Mouse (Mus musculus) intestine, embryonic 14.5 days (tissue): Measurements from ENCODE around the gene Inhbc. TPM values are rescaled to one million over a fixed set of nuclear protein-coding genes. Genes with fewer than 3 reads are reported as not detected.

Experiments used
- ATAC-seq: fragments of 200-750 bp; cut with Nextera tagmentation; replicated peaks from 2 replicates; pipeline ENCODE4 v1.8.0; 2017; ENCODE audit warnings: low read depth, moderate number of reproducible peaks, moderate TSS enrichment, moderate library complexity; ENCODE audit not compliant: low FRiP score, low TSS enrichment
- DNase-seq: peaks from one replicate; pipeline ENCODE4 v3.0.0-alpha.2; 2018; ENCODE audit warnings: low spot score
- H3K27ac ChIP-seq: fragments of 300-500 bp; sonication (generic); 2 replicates; pipeline ENCODE4 v1.5.1; 2014; ENCODE audit warnings: low read depth, mild to moderate bottlenecking, control low read depth
- H3K27me3 ChIP-seq: fragments of 300-500 bp; sonication (generic); replicated peaks from 2 replicates; pipeline ENCODE4 v1.6.1; 2014; ENCODE audit warnings: low read length, control low read depth; ENCODE audit not compliant: control insufficient read depth, insufficient read depth
- H3K36me3 ChIP-seq: fragments of 300-500 bp; sonication (generic); 2 replicates; pipeline ENCODE4 v1.6.1; 2014; ENCODE audit warnings: low read length, control low read depth; ENCODE audit not compliant: control insufficient read depth, insufficient read depth
- H3K4me1 ChIP-seq: fragments of 300-500 bp; sonication (generic); replicated peaks from 2 replicates; pipeline ENCODE4 v1.6.1; 2014; ENCODE audit warnings: low read length, control low read depth, mixed read lengths; ENCODE audit not compliant: control insufficient read depth, insufficient read depth
- H3K4me2 ChIP-seq: fragments of 300-500 bp; sonication (generic); 2 replicates; pipeline ENCODE4 v1.6.1; 2014; ENCODE audit warnings: low read length
- H3K4me3 ChIP-seq: fragments of 300-500 bp; sonication (generic); 2 replicates; pipeline ENCODE4 v1.5.1; 2014; ENCODE audit warnings: low read depth, low read length, control low read depth, mixed read lengths
- H3K9ac ChIP-seq: fragments of 300-500 bp; sonication (generic); 2 replicates; pipeline ENCODE4 v1.6.1; 2014; ENCODE audit warnings: mild to moderate bottlenecking, low read length
- H3K9me3 ChIP-seq: fragments of 300-500 bp; sonication (generic); 2 replicates; pipeline ENCODE4 v1.6.1; 2016; ENCODE audit warnings: low read length, control low read depth; ENCODE audit not compliant: control insufficient read depth
- WGBS: fragments of 180-500 bp; shearing (Covaris S2); extraction: QIAGEN DNeasy Blood & Tissue Kit; methylation state at CpG from one replicate; pipeline ENCODE4 v1.1.7; 2014; 5-methylcytosine and 5-hydroxymethylcytosine counted together
- polyA plus RNA-seq: library from polyadenylated mRNA; unstranded; fragments of >200 nt; fragmentation: Nextera tagmentation; extraction: Ambion mirVana; gene quantifications from 2 replicates; pipeline ENCODE4 v1.2.1, GENCODE M21; 2014

Inhbc gene
- polyA plus RNA-seq, 1 experiment from 2014 or later, result not detected

DNA sequence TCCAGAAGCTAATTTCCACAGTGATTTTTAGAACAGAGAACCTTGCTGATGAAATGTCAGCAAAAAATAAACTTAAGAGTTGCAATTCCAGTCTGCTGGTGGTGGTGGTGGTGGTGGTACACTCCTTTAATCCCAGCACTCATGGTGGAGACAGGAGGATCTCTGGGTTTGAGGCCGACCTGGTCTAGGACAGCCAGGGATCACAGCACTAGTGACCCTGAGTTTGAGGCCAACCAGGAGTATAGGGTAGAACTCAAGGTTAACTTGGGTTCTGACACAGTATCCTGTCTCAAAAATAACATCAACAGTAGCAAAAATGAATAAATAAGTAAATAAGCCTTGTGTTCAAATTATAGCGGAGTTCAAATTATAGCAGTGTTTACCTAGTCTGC lies 11.5 kb upstream of the Inhbc start:
- H3K9me3 ChIP-seq, result no peaks in the 10 kb centered on the region
- H3K4me1 ChIP-seq, result peaks cover 21% of the 10 kb centered on the region
- H3K27me3 ChIP-seq, result no peaks in the 10 kb centered on the region
- peak overlapping the region; percentile 90 for H3K27ac ChIP-seq
- H3K4me3 ChIP-seq, result peak overlapping the region; percentile 70
- no peaks in the 10 kb centered on the region for H3K36me3 ChIP-seq
- peak overlapping the region; percentile 74 for H3K4me2 ChIP-seq
- WGBS, result 48% methylated on average over 2 of the region's 2 CpGs
- DNase-seq (no peak), ATAC-seq (no peak)
- peak overlapping the region; percentile 84 for H3K9ac ChIP-seq

DNA sequence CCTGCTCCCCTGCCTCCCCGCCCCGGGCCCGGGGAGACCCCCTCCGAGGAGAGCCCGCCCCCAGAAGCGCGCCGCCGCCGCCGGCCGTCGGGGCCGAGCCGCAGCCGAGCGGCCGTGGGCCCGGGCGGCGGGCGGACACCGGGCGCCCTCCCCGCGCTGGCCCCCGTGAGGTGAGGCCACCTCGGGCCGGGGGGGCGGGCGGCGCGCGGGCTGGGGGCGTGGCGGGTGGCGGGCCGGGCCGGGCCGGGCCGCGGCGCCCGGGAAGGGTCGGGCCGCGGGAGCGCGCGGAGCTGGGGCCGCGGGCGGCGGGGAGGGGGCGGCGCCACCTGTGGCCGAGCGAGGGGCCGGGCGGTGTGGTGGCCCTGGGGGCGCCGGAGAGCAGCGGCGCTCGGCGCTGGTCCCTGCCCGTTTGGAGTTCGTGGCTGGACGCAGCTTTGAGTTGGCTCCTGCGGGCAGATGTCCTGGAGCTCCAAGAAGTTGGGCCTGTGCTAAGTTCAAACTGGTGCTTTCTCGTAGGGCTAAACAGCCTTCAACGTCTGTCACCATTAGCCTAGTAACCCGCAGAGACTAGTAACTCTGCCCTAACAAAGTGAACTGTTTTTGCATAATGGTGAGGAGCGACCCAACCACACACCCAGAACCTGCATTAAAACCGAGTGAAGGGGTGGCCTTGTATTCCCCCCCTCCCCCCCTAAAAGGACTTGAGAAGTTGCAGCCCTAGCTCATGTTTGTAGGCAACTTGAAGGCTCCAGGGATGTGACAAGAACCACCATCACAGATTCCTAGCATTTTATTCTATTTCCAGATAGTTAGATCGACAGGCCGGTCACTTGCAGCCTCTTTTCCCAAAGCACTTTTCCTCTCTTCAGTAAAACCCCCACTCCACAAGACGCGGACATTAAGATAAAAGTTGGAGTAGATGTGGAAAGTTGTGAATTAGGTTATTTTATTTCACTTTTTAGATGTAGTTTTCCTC lies 10.8 kb upstream of the Inhbc start:
- Histone ChIP-seq H3K36me3 (no peaks in the 10 kb centered on the region), H3K4me1 (peaks cover 18% of the 10 kb centered on the region), H3K4me2 (peak overlapping the region; percentile 74), H3K27me3 (no peaks in the 10 kb centered on the region), H3K9ac (peak overlapping the region; percentile 84), H3K9me3 (no peaks in the 10 kb centered on the region), H3K4me3 (peak overlapping the region; percentile 70), H3K27ac (peak overlapping the region; percentile 90)
- DNase-seq (peak; percentile 84), ATAC-seq (peak; percentile 83)
- WGBS, result 1% methylated on average over 58 of the region's 79 CpGs

DNA sequence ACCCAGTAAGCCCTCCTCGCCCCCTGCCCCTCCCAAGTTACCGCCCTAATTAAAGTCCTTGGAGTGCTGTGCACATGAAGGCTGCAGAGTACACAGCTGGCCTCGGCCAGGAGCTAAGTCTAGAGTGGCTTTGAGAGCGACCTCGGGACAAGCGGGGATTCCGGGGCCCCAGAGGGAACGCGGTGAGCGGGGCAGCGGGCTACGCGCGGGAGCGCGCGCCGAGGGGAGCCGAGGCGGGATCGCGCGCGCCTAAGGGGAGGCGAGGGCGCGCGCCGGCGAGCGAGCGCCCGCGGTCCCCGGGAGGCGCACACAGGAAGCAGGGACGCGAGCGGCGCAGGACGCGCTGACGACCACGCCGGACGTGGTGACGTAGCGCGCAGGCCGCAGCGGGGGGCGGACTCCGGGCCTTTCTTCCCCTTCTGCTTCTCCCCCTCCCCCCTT lies 10.0 kb upstream of the Inhbc start, which contains the start of gene R3hdm2:
Gene R3hdm2 (plus strand): TSS at position 77 of the 441 bp plus-strand sequence.
- Histone ChIP-seq H3K36me3 (no peaks in the 10 kb centered on the region), H3K4me2 (peak within 1 kb of the TSS; percentile 74), H3K4me3 (peak within 1 kb of the TSS; percentile 70), H3K9me3 (no peaks in the 10 kb centered on the region), H3K27ac (peak within 1 kb of the TSS; percentile 90), H3K9ac (peak within 1 kb of the TSS; percentile 84), H3K27me3 (no peaks in the 10 kb centered on the region), H3K4me1 (peaks cover 14% of the 10 kb centered on the region)
- under 1% methylated on average over 36 of the region's 53 CpGs for WGBS
- DNase-seq (peak; percentile 91), ATAC-seq (peak; percentile 97)

DNA sequence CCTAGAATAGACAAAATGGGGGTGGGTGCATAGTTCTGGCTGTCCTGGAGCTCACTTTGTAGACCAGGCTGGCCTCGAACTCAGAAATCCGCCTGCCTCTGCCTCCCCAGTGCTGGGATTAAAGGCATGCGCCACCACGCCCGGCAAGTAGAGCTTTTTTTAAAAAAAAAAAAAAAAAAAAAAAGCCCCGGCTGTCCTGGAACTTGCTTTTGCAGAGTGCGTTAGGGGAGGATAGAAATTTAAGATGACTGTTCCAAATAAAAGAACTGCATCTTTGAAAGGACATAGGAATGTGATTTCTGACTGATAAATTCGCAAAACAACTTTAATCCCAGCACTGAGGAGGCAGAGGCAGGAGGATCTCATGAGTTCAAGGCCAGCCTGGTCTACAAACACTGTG lies 9.4 kb upstream of the Inhbc start:
- Histone ChIP-seq H3K27me3 (no peaks in the 10 kb centered on the region), H3K27ac (peak overlapping the region; percentile 90; the same call in 1 of the 2 replicates), H3K4me1 (peaks cover 14% of the 10 kb centered on the region), H3K4me2 (peak overlapping the region; percentile 56), H3K9me3 (no peaks in the 10 kb centered on the region), H3K4me3 (peak overlapping the region; percentile 70), H3K36me3 (no peaks in the 10 kb centered on the region), H3K9ac (no peak overlapping the region; the same call in 1 of the 2 replicates)
- no peak for DNase-seq
- WGBS, result 88% methylated on average over 8 of the region's 8 CpGs
- no peak for ATAC-seq

DNA sequence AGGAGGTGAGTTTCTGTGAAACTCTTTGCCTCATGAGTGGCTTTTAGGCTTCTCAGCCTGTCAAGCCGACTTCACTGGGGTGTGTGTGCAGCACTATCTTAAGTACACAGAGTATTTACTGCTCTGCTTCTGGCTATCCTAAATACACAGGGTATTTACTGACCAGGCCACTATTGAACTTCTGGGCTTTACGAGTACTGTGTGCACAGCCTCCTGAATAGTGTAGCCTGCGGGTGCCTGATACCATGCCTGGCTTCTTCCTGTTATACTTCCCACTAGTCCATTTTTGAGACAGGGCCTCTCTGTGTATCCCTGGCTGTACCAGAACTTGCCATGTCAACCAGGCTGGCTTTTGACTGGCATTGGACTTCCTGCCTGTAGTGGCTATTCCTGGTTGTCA lies 7.5 kb upstream of the Inhbc start:
- no peak overlapping the region for H3K4me2 ChIP-seq
- 65% methylated on average over 3 of the region's 3 CpGs for WGBS
- no peaks in the 10 kb centered on the region for H3K36me3 ChIP-seq
- no peak overlapping the region for H3K4me3 ChIP-seq
- peaks cover 10% of the 10 kb centered on the region for H3K4me1 ChIP-seq
- no peaks in the 10 kb centered on the region for H3K9me3 ChIP-seq
- DNase-seq (no peak), ATAC-seq (no peak)
- no peak overlapping the region for H3K9ac ChIP-seq
- no peaks in the 10 kb centered on the region for H3K27me3 ChIP-seq
- H3K27ac ChIP-seq, result no peak overlapping the region

DNA sequence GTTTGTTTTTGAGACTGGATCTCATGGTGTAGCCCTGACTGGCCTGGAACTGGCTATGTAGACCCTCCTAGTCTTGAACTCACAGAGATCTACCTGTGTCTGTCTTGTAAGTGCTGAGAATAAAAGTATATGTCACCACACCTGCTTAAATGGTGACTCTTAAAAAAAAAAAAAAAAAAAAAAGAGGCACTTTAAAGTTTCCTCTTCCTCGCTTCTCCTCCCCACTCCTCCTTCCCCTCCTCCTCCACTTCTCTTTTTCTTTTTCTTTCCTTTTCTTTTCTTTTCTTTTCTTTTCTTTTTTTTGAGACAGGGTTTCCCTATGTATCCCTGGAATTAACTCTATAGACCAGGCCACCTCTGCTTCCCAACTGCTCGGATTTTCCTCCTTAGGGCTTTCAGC lies 792 bp upstream of the Inhbc start:
- Histone ChIP-seq H3K9ac (no peak overlapping the region), H3K4me3 (no peak overlapping the region), H3K4me1 (peaks cover 4% of the 10 kb centered on the region; the same call in 1 of the 2 replicates), H3K27ac (no peak overlapping the region), H3K27me3 (no peaks in the 10 kb centered on the region), H3K9me3 (no peaks in the 10 kb centered on the region), H3K4me2 (no peak overlapping the region), H3K36me3 (no peaks in the 10 kb centered on the region)
- no peak for DNase-seq
- WGBS, result 83% methylated on average over 2 of the region's 2 CpGs
- no peak for ATAC-seq

DNA sequence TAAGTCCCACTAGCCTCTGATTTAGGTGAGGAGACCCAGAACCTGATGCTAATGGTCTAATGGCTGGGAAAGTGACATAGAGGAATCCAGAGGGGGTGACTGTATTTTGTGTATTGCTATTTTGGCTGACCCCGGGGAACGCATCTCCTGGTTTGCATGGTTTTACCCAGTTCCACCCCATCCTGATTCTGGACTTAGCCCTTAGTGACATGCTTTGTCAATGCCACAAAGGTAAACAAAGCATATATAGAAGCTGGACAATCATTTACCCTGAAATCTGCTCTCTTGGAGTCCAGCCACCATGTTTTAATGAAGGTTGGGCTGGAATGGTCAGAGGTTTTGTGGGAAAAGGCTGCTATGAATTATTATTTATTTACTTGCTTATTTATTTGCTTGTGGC lies 2.0 kb downstream of the Inhbc start:
- 47% methylated on average over 2 of the region's 2 CpGs for WGBS
- Histone ChIP-seq H3K9me3 (no peaks in the 10 kb centered on the region), H3K4me3 (no peak overlapping the region), H3K27ac (no peak overlapping the region), H3K4me1 (peaks cover 4% of the 10 kb centered on the region; the same call in 1 of the 2 replicates), H3K4me2 (no peak overlapping the region), H3K36me3 (no peaks in the 10 kb centered on the region), H3K9ac (no peak overlapping the region), H3K27me3 (no peaks in the 10 kb centered on the region)
- DNase-seq (no peak), ATAC-seq (no peak)

DNA sequence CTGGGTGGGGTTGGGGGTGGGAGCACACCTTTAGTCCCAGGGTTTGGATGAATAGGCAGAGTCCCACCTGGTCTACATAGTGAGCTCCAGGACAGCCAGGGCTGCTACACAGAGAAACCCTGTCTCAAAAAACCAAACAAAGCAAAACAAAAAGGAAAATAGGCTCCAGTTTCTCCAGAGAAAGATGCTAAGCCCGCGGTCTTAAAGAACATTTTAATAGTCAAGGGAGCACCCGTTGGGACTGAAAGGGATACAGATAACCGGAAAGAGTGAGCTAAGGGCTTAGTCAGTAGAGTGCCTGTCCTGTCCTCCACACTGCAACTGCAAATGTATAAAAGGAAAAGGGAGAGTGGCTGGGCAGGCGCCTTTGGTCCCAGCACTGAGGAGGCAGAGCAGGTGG lies 3.1 kb downstream of the Inhbc start:
- WGBS, result 76% methylated on average over 5 of the region's 5 CpGs
- no peak for DNase-seq
- no peaks in the 10 kb centered on the region for H3K36me3 ChIP-seq
- H3K4me2 ChIP-seq, result no peak overlapping the region
- H3K27me3 ChIP-seq, result no peaks in the 10 kb centered on the region
- no peak for ATAC-seq
- no peaks in the 10 kb centered on the region for H3K9me3 ChIP-seq
- H3K4me3 ChIP-seq, result no peak overlapping the region
- no peak overlapping the region for H3K27ac ChIP-seq
- peaks cover 4% of the 10 kb centered on the region; the same call in 1 of the 2 replicates for H3K4me1 ChIP-seq
- H3K9ac ChIP-seq, result no peak overlapping the region
